Mouse (Mus musculus) gonadal fat pad, adult 2 months (tissue): ENCODE measurements around the gene Zfp580. TPM values are rescaled to one million over a fixed set of nuclear protein-coding genes. Genes with fewer than 3 reads are reported as not detected.

Experiments
- polyA plus RNA-seq: library from polyadenylated mRNA; depleted of rRNA; stranded (reverse); fragments of >200 nt; gene quantifications from 2 replicates; pipeline ENCODE4 v1.2.3, GENCODE M21; 2012; rRNA removed

Gene Zfp580
- polyA plus RNA-seq, 1 experiment: 15.5 TPM

Other genes with a start within 250 kb of the Zfp580 start
- 229 and 251 TPM in 2 replicates for gene Ube2s, start 238.9 kb upstream of the Zfp580 start, polyA plus RNA-seq
- gene Shisa7, start 206.8 kb upstream of the Zfp580 start, polyA plus RNA-seq: 1.2 and 2.3 TPM in 2 replicates
- gene Isoc2b, start 181.3 kb upstream of the Zfp580 start, polyA plus RNA-seq: 34.9 and 45.7 TPM in 2 replicates
- gene Isoc2a, start 174.4 kb upstream of the Zfp580 start, polyA plus RNA-seq: 26.4 and 35.4 TPM in 2 replicates
- 0.09 TPM in 1 of 2 replicates, not detected in the other for gene Gm36210, start 145.0 kb upstream of the Zfp580 start, polyA plus RNA-seq
- gene Zfp628, start 136.3 kb upstream of the Zfp580 start, polyA plus RNA-seq: 6.9 and 10.2 TPM in 2 replicates
- gene Nat14, start 129.5 kb upstream of the Zfp580 start, polyA plus RNA-seq: 3.6 TPM in 2 replicates
- 8.5 and 12.1 TPM in 2 replicates for gene Ssc5d, start 125.8 kb upstream of the Zfp580 start, polyA plus RNA-seq
- 0.89 and 1.9 TPM in 2 replicates for gene Sbk2, start 87.1 kb upstream of the Zfp580 start, polyA plus RNA-seq
- gene Sbk3, start 80.4 kb upstream of the Zfp580 start, polyA plus RNA-seq: 0.12 and 0.20 TPM in 2 replicates
- 37.0 and 39.8 TPM in 2 replicates for gene Zfp579, start 55.4 kb upstream of the Zfp580 start, polyA plus RNA-seq
- gene Zfp524, start 37.1 kb upstream of the Zfp580 start, polyA plus RNA-seq: 24.1 and 28.6 TPM in 2 replicates
- gene Fiz1, start 36.8 kb upstream of the Zfp580 start, polyA plus RNA-seq: 25.6 and 26.5 TPM in 2 replicates
- 0.18 TPM in 1 of 2 replicates, not detected in the other for gene Gm44973, start 36.0 kb upstream of the Zfp580 start, polyA plus RNA-seq
- 26.7 and 29.1 TPM in 2 replicates for gene Zfp865, start 31.2 kb upstream of the Zfp580 start, polyA plus RNA-seq
- gene Ccdc106, start 31.0 kb upstream of the Zfp580 start, polyA plus RNA-seq: 5.8 and 7.8 TPM in 2 replicates
- not detected in 2 replicates for gene 4632433K11Rik, start 17.4 kb upstream of the Zfp580 start, polyA plus RNA-seq
- gene Zfp784, start 13.1 kb upstream of the Zfp580 start, polyA plus RNA-seq: 5.5 and 6.4 TPM in 2 replicates
- 163 and 192 TPM in 2 replicates for gene U2af2, start 10.6 kb downstream of the Zfp580 start, polyA plus RNA-seq
- 142 and 162 TPM in 2 replicates for gene Epn1, start 28.7 kb downstream of the Zfp580 start, polyA plus RNA-seq
- not detected in 2 replicates for gene Rfpl4, start 65.4 kb downstream of the Zfp580 start, polyA plus RNA-seq
- gene Rasl2-9, start 74.4 kb downstream of the Zfp580 start, polyA plus RNA-seq: 1.3 and 1.5 TPM in 2 replicates
- gene Vmn1r55, start 98.1 kb downstream of the Zfp580 start, polyA plus RNA-seq: not detected in 2 replicates
- not detected in 2 replicates for gene Vmn1r56, start 145.2 kb downstream of the Zfp580 start, polyA plus RNA-seq
- not detected in 2 replicates for gene Vmn1r57, start 167.0 kb downstream of the Zfp580 start, polyA plus RNA-seq